ENCODE assay signal across 24 mouse cellular contexts in the genomic region with DNA sequence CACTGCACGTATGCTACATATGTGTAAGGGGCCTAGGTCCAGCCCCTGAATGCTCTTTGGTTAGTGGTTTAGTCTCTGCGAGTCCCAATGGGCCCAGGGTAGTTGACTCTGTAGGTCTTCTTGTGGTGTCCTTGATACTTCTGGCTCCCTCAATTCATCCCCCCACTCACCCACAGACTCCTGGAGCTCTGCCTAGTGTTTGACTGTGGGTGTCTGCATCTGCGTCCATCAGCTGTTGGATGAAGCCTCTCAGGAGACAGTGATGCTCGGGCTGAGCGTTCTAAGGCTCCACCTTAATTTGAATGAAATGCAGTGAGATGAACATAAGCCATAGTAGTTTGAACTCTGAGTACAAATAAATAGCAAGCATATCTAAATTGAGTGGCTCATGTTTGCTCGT. TPM values are rescaled to one million over a fixed set of nuclear protein-coding genes. Genes with fewer than 3 reads are reported as not detected.
DNase-seq lines count a peak whose midpoint lies in the region; ATAC-seq lines count a peak whose summit lies in the region.
"Had no signal": no experiment of that assay in that cellular context is flagged by ENCODE, and none has a peak within 500 bp of the region (broad histone marks: within the 10 kb centered on the region; RNA-seq: fewer than 3 reads in every experiment).

No protein-coding gene starts in this region.

- ATAC-seq in frontal cortex, adult (ENCODE audit: low TSS enrichment) = 0 out of 2 replicates have a peak, but pooled peaks have one; percentile 31
- ATAC-seq: activated CD4-positive, CD25-positive, alpha-beta regulatory T cell, adult 4 months; forebrain, postnatal 0 days; intestine, postnatal 0 days; liver, postnatal 0 days; midbrain, embryonic 16.5 days had no signal

- DNase-seq in frontal cortex, postnatal 10 days (ENCODE audit: low spot score in 2 of 2) = no peak
- peak; percentile 72 to 76 for DNase-seq in layer of hippocampus, adult 18-20 months (ENCODE audit: low spot score in 2 of 2)
- no peak for DNase-seq in layer of hippocampus, postnatal 10 days (ENCODE audit: low spot score in 2 of 2)
- peak; percentile 60 to 69 for DNase-seq in right cerebral cortex, adult 2 months (ENCODE audit: low spot score in 2 of 2)
- DNase-seq in right cerebral cortex, postnatal 4 days = no peak
- DNase-seq in cerebellum, adult 9-10 months = no peak
- no peak for DNase-seq in heart, adult 9 months (ENCODE audit: low spot score in 2 of 2)
- DNase-seq: adrenal gland, adult 2 months; adrenal gland, postnatal 36 days; cerebellum, adult 2 months; cerebellum, postnatal 25 days; forebrain, postnatal 0 days; gastrocnemius, postnatal 10 days; heart, postnatal 4 days; kidney, postnatal 14 days; liver, postnatal 0 days; lung, postnatal 36 days; spleen, adult 18-20 months; thymus, adult 2 months; thymus, postnatal 36 days had no signal

RNA-seq across cellular contexts. Expression of a gene that starts 43.3 kb away (rescaled TPM):
- 1 to 10 TPM; 5.7 to 6.0 TPM for total RNA-seq in layer of hippocampus, adult 18-20 months (2021)
- 1 to 10 TPM; 3.8 to 4.2 TPM for total RNA-seq in layer of hippocampus, postnatal 10 days (2021)

Comparison
In these comparisons a context has a peak if more than half of its experiments do, and no peak if none do; other contexts are left out.
1. DNase-seq: peak in layer of hippocampus, adult 18-20 months (2 of 2) and right cerebral cortex, adult 2 months (2 of 2); none in frontal cortex, postnatal 10 days (0 of 2), layer of hippocampus, postnatal 10 days (0 of 2), right cerebral cortex, postnatal 4 days (single experiment), cerebellum, adult 9-10 months (single experiment) and heart, adult 9 months (0 of 2).